Mouse (Mus musculus): Measurements from ENCODE around the gene Psg28. TPM values are rescaled to one million over a fixed set of nuclear protein-coding genes. Genes with fewer than 3 reads are reported as not detected.
"Not testable (repeated sequence)": the region's sequence is repeated elsewhere in the genome, so short reads cannot be mapped to it uniquely, and the experiment has no call there.

The Psg28 gene
- not detected in 2 replicates for polyA plus RNA-seq (2014; fragmentation: Nextera tagmentation; extraction: Ambion mirVana)

DNA sequence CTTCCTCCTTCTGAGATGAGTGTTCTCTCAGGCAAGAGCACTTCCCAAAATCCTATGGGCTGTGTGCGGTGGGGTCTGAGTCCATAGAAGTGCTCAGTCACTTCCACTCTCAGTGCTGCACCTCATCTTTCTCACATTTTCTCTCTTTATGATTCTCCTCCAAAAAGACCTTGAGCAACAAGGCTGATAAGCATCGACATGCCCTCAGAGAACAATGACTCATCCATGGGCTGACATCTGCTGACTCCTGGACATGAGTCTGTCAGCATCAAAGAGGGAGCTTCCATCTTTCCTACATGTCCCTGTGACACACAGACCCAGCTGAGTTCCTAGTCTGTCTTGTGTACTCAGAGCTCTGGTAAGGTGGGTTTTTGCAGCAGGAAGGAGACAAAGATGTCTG lies at the start of gene Psg28:
Gene Psg28, minus strand, starts transcription at position 101 of the 400 bp plus-strand sequence.
- not testable (repeated sequence) for H3K36me3 ChIP-seq (ENCODE audit: control insufficient read depth, insufficient read depth, low read length); H3K4me2 ChIP-seq (replicated peaks; ENCODE audit: low read depth, low read length); H3K4me1 ChIP-seq (ENCODE audit: control insufficient read depth, insufficient read depth, low read length); H3K27me3 ChIP-seq (ENCODE audit: control insufficient read depth, insufficient read depth, low read length); H3K9me3 ChIP-seq (ENCODE audit: control insufficient read depth, low read length); H3K4me3 ChIP-seq (ENCODE audit: low read length); ATAC-seq (ENCODE audit: low FRiP score, low TSS enrichment); H3K9ac ChIP-seq (ENCODE audit: low read depth, low read length); H3K27ac ChIP-seq (ENCODE audit: low read depth, low read length)
- WGBS, result 84% methylated on average over 2 of the region's 2 CpGs

DNA sequence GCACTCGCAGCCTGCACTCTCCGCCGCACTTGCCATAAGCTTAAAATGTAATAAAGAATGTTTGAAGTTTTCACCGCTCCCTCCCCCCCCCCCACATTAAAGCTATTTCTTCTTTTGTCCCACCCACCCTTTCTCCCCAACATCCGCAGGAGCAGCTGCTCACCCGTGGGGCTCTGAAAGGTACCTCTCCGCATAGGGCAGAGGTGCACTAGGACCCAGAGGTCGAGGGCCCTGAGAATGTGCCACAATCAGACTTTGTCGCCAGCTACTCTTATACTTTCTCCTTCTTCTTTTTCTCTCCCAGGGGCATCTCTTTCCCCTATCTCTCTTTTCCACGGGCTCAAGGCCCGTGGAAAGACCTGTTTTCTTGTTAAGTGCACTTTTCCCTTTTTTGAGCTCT lies 28.4 kb downstream of the Psg28 start:
- no peak for ATAC-seq (ENCODE audit: low FRiP score, low TSS enrichment)

DNA sequence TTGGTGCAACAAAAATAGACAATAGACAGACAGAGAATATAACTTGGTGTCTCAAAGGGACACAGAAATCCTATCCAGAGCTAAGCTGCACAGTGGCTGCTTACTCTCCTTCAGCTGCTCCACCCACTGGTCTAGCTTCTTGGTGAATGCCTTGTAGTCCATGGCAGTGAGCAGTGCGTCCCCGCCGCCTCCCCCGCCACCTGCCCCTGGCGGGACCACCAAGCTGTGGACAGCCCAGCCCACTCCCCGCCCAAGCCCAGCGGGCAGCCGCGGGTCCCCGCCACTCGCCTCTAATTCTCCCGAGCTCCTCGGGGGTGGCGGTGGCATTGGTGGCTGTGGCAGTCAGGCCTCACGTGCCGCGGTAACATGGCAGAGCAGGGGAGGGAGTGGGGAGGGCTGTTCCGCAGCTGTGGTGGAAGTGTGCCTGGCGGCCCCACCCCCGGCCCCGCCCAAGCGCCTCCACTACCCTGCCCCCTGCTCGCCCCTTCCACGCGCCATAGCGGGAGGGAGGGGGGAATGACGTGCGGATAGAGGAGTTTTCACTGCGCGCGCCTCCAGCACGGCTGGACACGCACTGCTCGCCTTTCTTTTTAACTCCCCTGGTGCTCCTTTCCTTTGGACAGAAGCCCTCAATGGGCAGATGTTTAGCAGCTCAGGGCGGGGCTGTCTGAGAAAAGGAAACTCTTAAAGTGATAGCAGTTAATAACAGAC lies 29.2 kb downstream of the Psg28 start:
- Histone ChIP-seq H3K27me3 (ENCODE audit: control insufficient read depth, insufficient read depth, low read length) (no peaks in the 10 kb centered on the region), H3K36me3 (ENCODE audit: control insufficient read depth, insufficient read depth, low read length) (no peaks in the 10 kb centered on the region), H3K9ac (ENCODE audit: low read depth, low read length) (no peak overlapping the region), H3K4me2 (replicated peaks; ENCODE audit: low read depth, low read length) (no peak overlapping the region), H3K27ac (ENCODE audit: low read depth, low read length) (no peak overlapping the region), H3K4me3 (ENCODE audit: low read length) (no peak overlapping the region), H3K9me3 (ENCODE audit: control insufficient read depth, low read length) (peaks cover 13% of the 10 kb centered on the region), H3K4me1 (ENCODE audit: control insufficient read depth, insufficient read depth, low read length) (no peaks in the 10 kb centered on the region)
- no peak for ATAC-seq (ENCODE audit: low FRiP score, low TSS enrichment)
- 43% methylated on average over 30 of the region's 35 CpGs for WGBS

More for the DNA sequence above, 28.4 kb downstream of the Psg28 start:
- 38% methylated on average over 11 of the region's 11 CpGs for WGBS
- H3K27ac ChIP-seq (ENCODE audit: low read depth, low read length), result no peak overlapping the region
- peaks cover 16% of the 10 kb centered on the region for H3K9me3 ChIP-seq (ENCODE audit: control insufficient read depth, low read length)
- no peak overlapping the region for H3K4me2 ChIP-seq (replicated peaks; ENCODE audit: low read depth, low read length)
- no peak overlapping the region for H3K9ac ChIP-seq (ENCODE audit: low read depth, low read length)
- H3K27me3 ChIP-seq (ENCODE audit: control insufficient read depth, insufficient read depth, low read length), result no peaks in the 10 kb centered on the region
- H3K4me3 ChIP-seq (ENCODE audit: low read length), result no peak overlapping the region
- no peaks in the 10 kb centered on the region for H3K36me3 ChIP-seq (ENCODE audit: control insufficient read depth, insufficient read depth, low read length)
- no peaks in the 10 kb centered on the region for H3K4me1 ChIP-seq (ENCODE audit: control insufficient read depth, insufficient read depth, low read length)

DNA sequence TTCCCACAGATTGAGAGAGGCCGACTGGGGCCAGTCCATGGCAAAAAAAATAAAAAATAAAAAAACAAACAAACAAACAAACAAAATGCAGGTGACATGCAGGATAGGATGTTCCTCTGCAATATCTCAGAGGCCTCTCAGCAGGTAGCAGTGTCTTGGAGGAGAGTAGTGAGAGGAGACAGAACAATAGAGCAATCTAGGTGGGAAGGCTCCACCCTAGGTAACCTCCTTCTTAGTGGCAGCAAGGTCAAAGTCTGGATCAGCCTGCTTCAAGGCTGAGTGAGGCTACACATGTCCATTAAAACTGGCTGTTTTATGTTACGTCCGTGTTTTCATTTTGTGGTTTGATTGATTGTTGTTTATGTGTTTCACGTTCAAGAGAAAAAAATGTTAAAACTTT lies 40.4 kb downstream of the Psg28 start:
- not testable (repeated sequence) for H3K27ac ChIP-seq (ENCODE audit: low read depth, low read length); H3K27me3 ChIP-seq (ENCODE audit: control insufficient read depth, insufficient read depth, low read length)

DNA sequence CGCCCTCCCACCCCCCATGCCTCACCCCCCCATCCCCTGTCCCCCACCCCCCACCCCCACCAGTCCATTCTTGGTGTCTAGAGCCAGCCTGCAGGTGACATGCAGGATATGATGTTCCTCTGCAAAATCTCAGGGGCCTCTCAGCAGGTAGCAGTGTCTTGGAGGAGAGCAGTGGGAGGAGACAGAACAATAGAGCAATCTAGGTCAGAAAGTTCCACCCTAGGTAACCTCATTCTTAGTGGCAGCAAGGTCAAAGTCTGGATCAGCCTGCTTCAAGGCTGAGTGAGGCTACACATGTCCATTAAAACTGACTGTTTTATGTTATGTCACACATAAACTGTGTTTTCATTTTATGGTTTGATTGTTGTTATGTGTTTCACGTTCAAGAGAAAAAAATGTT lies 53.5 kb downstream of the Psg28 start:
- H3K9me3 ChIP-seq (ENCODE audit: control insufficient read depth, low read length), result peaks cover 18% of the 10 kb centered on the region
- no peak for ATAC-seq (ENCODE audit: low FRiP score, low TSS enrichment)
- H3K27me3 ChIP-seq (ENCODE audit: control insufficient read depth, insufficient read depth, low read length), result no peaks in the 10 kb centered on the region
- H3K9ac ChIP-seq (ENCODE audit: low read depth, low read length), result no peak overlapping the region
- H3K36me3 ChIP-seq (ENCODE audit: control insufficient read depth, insufficient read depth, low read length), result no peaks in the 10 kb centered on the region
- no peak overlapping the region for H3K27ac ChIP-seq (ENCODE audit: low read depth, low read length)
- H3K4me2 ChIP-seq (replicated peaks; ENCODE audit: low read depth, low read length), result no peak overlapping the region
- no peak overlapping the region for H3K4me3 ChIP-seq (ENCODE audit: low read length)
- no peaks in the 10 kb centered on the region for H3K4me1 ChIP-seq (ENCODE audit: control insufficient read depth, insufficient read depth, low read length)
- WGBS, result 65% methylated on average over 2 of the region's 2 CpGs

More for the DNA sequence above, 40.4 kb downstream of the Psg28 start:
- not testable (repeated sequence) for H3K36me3 ChIP-seq (ENCODE audit: control insufficient read depth, insufficient read depth, low read length); H3K4me2 ChIP-seq (replicated peaks; ENCODE audit: low read depth, low read length); H3K9ac ChIP-seq (ENCODE audit: low read depth, low read length); H3K4me3 ChIP-seq (ENCODE audit: low read length); ATAC-seq (ENCODE audit: low FRiP score, low TSS enrichment); H3K9me3 ChIP-seq (ENCODE audit: control insufficient read depth, low read length); H3K4me1 ChIP-seq (ENCODE audit: control insufficient read depth, insufficient read depth, low read length)
- 77% methylated on average over 4 of the region's 4 CpGs for WGBS

Small RNA genes lying within 50 kb of the gene (microRNA-seq; reads per million reads assigned to microRNA genes)
- not detected for gene Gm24715

Other genes with a start within 250 kb of the Psg28 start
- gene Mill1, start 186.7 kb downstream of the Psg28 start, polyA plus RNA-seq (2014; fragmentation: Nextera tagmentation; extraction: Ambion mirVana), result not detected in 2 replicates
- gene Psg18, start 77.0 kb downstream of the Psg28 start, polyA plus RNA-seq (2014; fragmentation: Nextera tagmentation; extraction: Ambion mirVana), result not detected in 2 replicates
- gene Psg26, start 52.1 kb upstream of the Psg28 start, polyA plus RNA-seq (2014; fragmentation: Nextera tagmentation; extraction: Ambion mirVana), result not detected in 2 replicates
- not detected in 2 replicates for gene Psg25, start 100.2 kb upstream of the Psg28 start, polyA plus RNA-seq (2014; fragmentation: Nextera tagmentation; extraction: Ambion mirVana)
- gene Psg27, start 135.3 kb upstream of the Psg28 start, polyA plus RNA-seq (2014; fragmentation: Nextera tagmentation; extraction: Ambion mirVana), result not detected in 2 replicates
- gene Psg23, start 184.5 kb upstream of the Psg28 start, polyA plus RNA-seq (2014; fragmentation: Nextera tagmentation; extraction: Ambion mirVana), result not detected in 2 replicates
- gene Psg21, start 224.7 kb upstream of the Psg28 start, polyA plus RNA-seq (2014; fragmentation: Nextera tagmentation; extraction: Ambion mirVana), result not detected in 2 replicates

Measured in kidney, embryonic 14.5 days (tissue).